In genomic region chr1:155121977-155122939, GRCm38 (mm10) we compare ENCODE assay signal across 9 mouse cellular contexts. TPM values are rescaled to one million over a fixed set of nuclear protein-coding genes. Genes with fewer than 3 reads are reported as not detected.
DNase-seq lines count a peak whose midpoint lies in the region; ATAC-seq and TF ChIP-seq lines count a peak whose summit lies in the region.
"Had no signal": no experiment of that assay in that cellular context is flagged by ENCODE, and none has a peak within 500 bp of the region (broad histone marks: within the 10 kb centered on the region; RNA-seq: fewer than 3 reads in every experiment).

No protein-coding gene starts in this region.

- H3K9me3 ChIP-seq in heart, postnatal 0 days (replicated peaks; ENCODE audit: control insufficient read depth, low read length): no peaks in the 10 kb centered on the region
- H3K9me3 ChIP-seq in lung, embryonic 14.5 days (ENCODE audit: low read depth, low read length): no peaks in the 10 kb centered on the region
- H3K9me3 ChIP-seq: neural tube, embryonic 13.5 days had no signal

- peak overlapping the region; percentile 1; the same call in 1 of the 2 replicates for H3K4me2 ChIP-seq in heart, postnatal 0 days (ENCODE audit: low read depth, low read length)
- H3K4me2 ChIP-seq in lung, embryonic 14.5 days: peak overlapping the region; percentile 25; the same call in 1 of the 2 replicates
- H3K4me2 ChIP-seq: neural tube, embryonic 13.5 days had no signal

- TF ChIP-seq EP300 in heart, postnatal 0 days (IDR thresholded peaks at IDR 0.05; ENCODE audit: low read depth): no peak

- 56% methylated on average over 21 of the region's 21 CpGs for WGBS in heart, postnatal 0 days
- WGBS in lung, embryonic 14.5 days: 58% methylated on average over 21 of the region's 21 CpGs

- H3K27ac ChIP-seq in heart, postnatal 0 days (ENCODE audit: low read depth): peak overlapping the region; percentile 54
- H3K27ac ChIP-seq in lung, embryonic 14.5 days (ENCODE audit: low read depth): peak overlapping the region; percentile 79
- H3K27ac ChIP-seq: neural tube, embryonic 13.5 days had no signal

- no peaks in the 10 kb centered on the region for H3K27me3 ChIP-seq in heart, postnatal 0 days (ENCODE audit: control insufficient read depth, insufficient read depth, low read length)
- no peaks in the 10 kb centered on the region for H3K27me3 ChIP-seq in lung, embryonic 14.5 days (ENCODE audit: insufficient read depth, low read length)
- H3K27me3 ChIP-seq: neural tube, embryonic 13.5 days had no signal

- no peak overlapping the region for H3K9ac ChIP-seq in heart, postnatal 0 days (replicated peaks; ENCODE audit: low read depth, low read length)
- no peak overlapping the region for H3K9ac ChIP-seq in lung, embryonic 14.5 days
- H3K9ac ChIP-seq: neural tube, embryonic 13.5 days had no signal

- H3K4me3 ChIP-seq in heart, postnatal 0 days (ENCODE audit: low read depth, low read length): no peak overlapping the region
- no peak overlapping the region for H3K4me3 ChIP-seq in lung, embryonic 14.5 days (ENCODE audit: low read depth, low read length)
- H3K4me3 ChIP-seq: neural tube, embryonic 13.5 days had no signal

- peak; percentile 87 for ATAC-seq in heart, postnatal 0 days (ENCODE audit: insufficient read depth, low read depth)
- ATAC-seq in lung, embryonic 14.5 days (ENCODE audit: insufficient read depth): peak; percentile 92

- peaks cover 5% of the 10 kb centered on the region; the same call in 1 of the 2 replicates for H3K4me1 ChIP-seq in heart, postnatal 0 days (ENCODE audit: control insufficient read depth, insufficient read depth)
- H3K4me1 ChIP-seq in lung, embryonic 14.5 days (ENCODE audit: insufficient read depth): peaks cover 8% of the 10 kb centered on the region; the same call in 1 of the 2 replicates
- H3K4me1 ChIP-seq: neural tube, embryonic 13.5 days had no signal

- no peaks in the 10 kb centered on the region for H3K36me3 ChIP-seq in heart, postnatal 0 days (replicated peaks; ENCODE audit: control insufficient read depth, insufficient read depth, low read length)
- no peaks in the 10 kb centered on the region for H3K36me3 ChIP-seq in lung, embryonic 14.5 days (ENCODE audit: insufficient read depth)
- H3K36me3 ChIP-seq: neural tube, embryonic 13.5 days had no signal

- TF ChIP-seq CTCF in heart, postnatal 0 days (IDR thresholded peaks at IDR 0.05; ENCODE audit: low read depth): no peak
- no peak for TF ChIP-seq CTCF in lung, embryonic 14.5 days (IDR thresholded peaks at IDR 0.05; ENCODE audit: low read depth)

- DNase-seq in adrenal gland, adult 2 months: peak; percentile 66
- DNase-seq in adrenal gland, adult 18-20 months (ENCODE audit: low spot score in 2 of 2): no peak
- peak; percentile 64 for DNase-seq in 3134 (ENCODE audit: extremely low read depth, insufficient read length, low spot score)
- DNase-seq in cerebellum, postnatal 14 days: peak; percentile 89 to 94
- peak; percentile 74 for DNase-seq in heart, postnatal 0 days (ENCODE audit: low spot score)
- peak; percentile 85 for DNase-seq in lung, embryonic 14.5 days
- DNase-seq in embryo, embryonic 10.5 days (ENCODE audit: low spot score): no peak
- no peak for DNase-seq in thymus, postnatal 0 days (ENCODE audit: low spot score)

RNA-seq across cellular contexts. Expression of gene Ier5, which starts 22.8 kb away (rescaled TPM):
- total RNA-seq in adrenal gland, adult 2 months (2021): 10 to 100 TPM in 1 of 2 experiments, 1 to 10 TPM in 1; 6.3 to 10.7 TPM
- polyA plus RNA-seq in adrenal gland, adult 2 months (2012; rRNA removed): 13.9 and 21.4 TPM in 2 replicates
- total RNA-seq in adrenal gland, adult 18-20 months (2021): 10 to 100 TPM in 1 of 2 experiments, 1 to 10 TPM in 1; 9.4 to 15.5 TPM
- total RNA-seq in heart, postnatal 0 days (2014; rRNA removed; ENCODE audit: low replicate concordance): 50.4 and 56.2 TPM in 2 replicates
- 3.1 and 3.9 TPM in 2 replicates for polyA plus RNA-seq in heart, postnatal 0 days (2015; fragmentation: Nextera tagmentation; extraction: Ambion mirVana)
- polyA plus RNA-seq in lung, embryonic 14.5 days (2014; fragmentation: Nextera tagmentation; extraction: Ambion mirVana): 14.6 and 15.1 TPM in 2 replicates
- 6.4 and 10.8 TPM in 2 replicates for polyA plus RNA-seq in thymus, postnatal 0 days (2015; fragmentation: Nextera tagmentation; extraction: Ambion mirVana)

RNA-seq across cellular contexts. Expression of gene Mr1, which starts 24.4 kb away (rescaled TPM):
- 10 to 100 TPM; 29.2 to 30.6 TPM for total RNA-seq in adrenal gland, adult 2 months (2021)
- 3.8 and 4.4 TPM in 2 replicates for polyA plus RNA-seq in adrenal gland, adult 2 months (2012; rRNA removed)
- total RNA-seq in adrenal gland, adult 18-20 months (2021): 10 to 100 TPM; 24.9 to 32.1 TPM
- total RNA-seq in heart, postnatal 0 days (2014; rRNA removed; ENCODE audit: low replicate concordance): 8.2 and 16.1 TPM in 2 replicates
- 6.5 and 7.2 TPM in 2 replicates for polyA plus RNA-seq in heart, postnatal 0 days (2015; fragmentation: Nextera tagmentation; extraction: Ambion mirVana)
- polyA plus RNA-seq in lung, embryonic 14.5 days (2014; fragmentation: Nextera tagmentation; extraction: Ambion mirVana): 13.6 and 13.7 TPM in 2 replicates
- 31.1 and 34.0 TPM in 2 replicates for polyA plus RNA-seq in thymus, postnatal 0 days (2015; fragmentation: Nextera tagmentation; extraction: Ambion mirVana)

RNA-seq across cellular contexts. Expression of gene Stx6, which starts 36.3 kb away (rescaled TPM):
- total RNA-seq in adrenal gland, adult 2 months (2021): 10 to 100 TPM; 50.7 to 58.4 TPM
- 84.3 and 92.3 TPM in 2 replicates for polyA plus RNA-seq in adrenal gland, adult 2 months (2012; rRNA removed)
- 10 to 100 TPM; 49.2 to 53.5 TPM for total RNA-seq in adrenal gland, adult 18-20 months (2021)
- total RNA-seq in heart, postnatal 0 days (2014; rRNA removed; ENCODE audit: low replicate concordance): 56.6 and 59.4 TPM in 2 replicates
- 36.3 and 39.6 TPM in 2 replicates for polyA plus RNA-seq in heart, postnatal 0 days (2015; fragmentation: Nextera tagmentation; extraction: Ambion mirVana)
- 97.6 and 99.7 TPM in 2 replicates for polyA plus RNA-seq in lung, embryonic 14.5 days (2014; fragmentation: Nextera tagmentation; extraction: Ambion mirVana)
- polyA plus RNA-seq in thymus, postnatal 0 days (2015; fragmentation: Nextera tagmentation; extraction: Ambion mirVana): 120 and 150 TPM in 2 replicates

Comparison
In these comparisons a context has a peak if more than half of its experiments do, and no peak if none do; other contexts are left out.
1. DNase-seq: peak in adrenal gland, adult 2 months (single experiment), 3134 (single experiment), cerebellum, postnatal 14 days (2 of 2), heart, postnatal 0 days (single experiment) and lung, embryonic 14.5 days (single experiment); none in adrenal gland, adult 18-20 months (0 of 2), embryo, embryonic 10.5 days (single experiment) and thymus, postnatal 0 days (single experiment).